Mouse (Mus musculus) thymus, adult 2 months (tissue): Measurements from ENCODE around the gene Nrg4.

ENCODE experiments used
- CTCF ChIP-seq: fragments of 200-500 bp; IDR thresholded peaks from 2 replicates; pipeline ENCODE4 v1.5.1; 2012; ENCODE audit warnings: mild to moderate bottlenecking, control low read depth, low read length, moderate library complexity, borderline replicate concordance; ENCODE audit not compliant: control insufficient read depth, poor library complexity, insufficient read depth; ENCODE audit errors: extremely low read depth
- POLR2A ChIP-seq: fragments of 200-500 bp; IDR thresholded peaks from 2 replicates; pipeline ENCODE4 v1.6.1; 2012; ENCODE audit warnings: mild to moderate bottlenecking, low read length, control low read depth, moderate library complexity; ENCODE audit not compliant: control insufficient read depth, poor library complexity, insufficient read depth; ENCODE audit errors: extremely low read depth

GRCm38 (mm10) chr9:55246440-55246839 is 80.2 kb downstream of the Nrg4 start:
- no peak for TF ChIP-seq CTCF
- no peak for TF ChIP-seq POLR2A
